Mouse (Mus musculus) adrenal gland, adult 18-20 months (tissue): ENCODE results near the gene Dvl2. TPM values are rescaled to one million over a fixed set of nuclear protein-coding genes. Genes with fewer than 3 reads are reported as not detected.

Experiments used
- DNase-seq, 2 experiments: peaks; one replicate each; pipeline ENCODE4 v3.0.0; 2021 to 2022; ENCODE audit warnings: low spot score in 2 of 2
- total RNA-seq, 2 experiments: library from RNA; stranded (reverse); gene quantifications; 1 replicate in 1 of 2; 2 replicates in 1 of 2; pipeline ENCODE4 v1.2.3; 2021

Dvl2 gene
- total RNA-seq, 2 experiments from 2014 or later: 13.8 to 14.9 TPM

GRCm38 (mm10) chr11:69980196-69981140 is 19.9 kb upstream of the Dvl2 start:
- DNase-seq: peak; percentile 99 to 100

GRCm38 (mm10) chr11:69981141-69981762 is 19.1 kb upstream of the Dvl2 start, which contains the start of gene Ctdnep1:
Gene Ctdnep1, plus strand, starts transcription at chr11:69981156.
- DNase-seq: peak in 1 of 2 experiments; percentile 41

GRCm38 (mm10) chr11:69982225-69982624 is 18.2 kb upstream of the Dvl2 start, which contains the start of gene Elp5:
Gene Elp5, minus strand, starts transcription at chr11:69982517.
- DNase-seq: no peak

- no peak for DNase-seq
These were observed 17.5 kb upstream of the Dvl2 start for GRCm38 (mm10) chr11:69982877-69983276.

GRCm38 (mm10) chr11:69983377-69983776 is 17.0 kb upstream of the Dvl2 start:
- no peak for DNase-seq

- DNase-seq: no peak
These were observed 16.0 kb upstream of the Dvl2 start for GRCm38 (mm10) chr11:69984431-69984830.

- DNase-seq: no peak
These were observed 10.4 kb upstream of the Dvl2 start for GRCm38 (mm10) chr11:69989949-69990348.

GRCm38 (mm10) chr11:69990850-69991691 is 9.3 kb upstream of the Dvl2 start, which contains the start of gene Gabarap:
Gene Gabarap, plus strand, starts transcription at chr11:69991143.
- peak; percentile 93 for DNase-seq

GRCm38 (mm10) chr11:69991711-69992110 is 8.7 kb upstream of the Dvl2 start:
- DNase-seq: no peak

GRCm38 (mm10) chr11:69992396-69992795 is 8.0 kb upstream of the Dvl2 start:
- no peak for DNase-seq

GRCm38 (mm10) chr11:69992932-69993331 is 7.5 kb upstream of the Dvl2 start:
- DNase-seq: no peak

GRCm38 (mm10) chr11:69994401-69995090 is 5.8 kb upstream of the Dvl2 start:
- DNase-seq: no peak

- DNase-seq: peak; percentile 93 to 94
These were observed 4.9 kb upstream of the Dvl2 start, which contains the start of gene Phf23 for GRCm38 (mm10) chr11:69995391-69995960. Gene Phf23, plus strand, starts transcription at chr11:69995777.

GRCm38 (mm10) chr11:69996161-69997061 is 4.0 kb upstream of the Dvl2 start:
- peak; percentile 58 to 64 for DNase-seq

GRCm38 (mm10) chr11:69997070-69997509 is 3.3 kb upstream of the Dvl2 start:
- peak; percentile 93 for DNase-seq

- DNase-seq: no peak
These were observed 1.6 kb upstream of the Dvl2 start for GRCm38 (mm10) chr11:69998567-69999491.

- DNase-seq: no peak
These were observed 729 bp upstream of the Dvl2 start for GRCm38 (mm10) chr11:69999666-70000065.

GRCm38 (mm10) chr11:70001159-70001558 is 764 bp downstream of the Dvl2 start:
- no peak for DNase-seq
